Mouse (Mus musculus) CH12.LX (cell line): Measurements from ENCODE around the gene Srp68. TPM values are rescaled to one million over a fixed set of nuclear protein-coding genes. Genes with fewer than 3 reads are reported as not detected.

ENCODE experiments used
- DNase-seq: peaks from one replicate; pipeline ENCODE4 v3.0.0-alpha.2; 2013; ENCODE audit errors: extremely low read depth
- H3K27ac ChIP-seq: 2 replicates; pipeline ENCODE4 v1.5.1; 2012; ENCODE audit warnings: low read depth, mild to moderate bottlenecking, control low read depth, moderate library complexity; ENCODE audit not compliant: insufficient read depth
- H3K27me3 ChIP-seq: replicated peaks from 2 replicates; pipeline ENCODE3; 2012; ENCODE audit warnings: inconsistent platforms
- H3K36me3 ChIP-seq, 2 experiments: replicated peaks in 1 of 2; 2 replicates each; pipeline versions ENCODE3 to v1.6.1; 2012; ENCODE audit warnings: inconsistent platforms in 1 of 2, low read length in 1 of 2, mild to moderate bottlenecking in 1 of 2, mixed read lengths in 1 of 2, moderate library complexity in 1 of 2; ENCODE audit not compliant: control insufficient read depth in 1 of 2, insufficient read depth in 1 of 2
- H3K4me1 ChIP-seq, 2 experiments: 2 replicates each; pipeline ENCODE4 v1.6.1; 2012; ENCODE audit warnings: inconsistent platforms in 1 of 2, moderate library complexity in 1 of 2; ENCODE audit not compliant: insufficient read depth in 2 of 2, control insufficient read depth in 1 of 2
- H3K4me2 ChIP-seq: 2 replicates; pipeline ENCODE4 v1.6.1; 2012; ENCODE audit warnings: low read depth, mild to moderate bottlenecking, control low read depth; ENCODE audit not compliant: poor library complexity, insufficient read depth, severe bottlenecking
- H3K4me3 ChIP-seq, 3 experiments: fragments of 150-350 bp in 1 of 3; sonication (generic) in 1 of 3; replicated peaks in 1 of 3; 2 replicates each; pipeline versions ENCODE3 to v1.5.1; 2011 to 2012; ENCODE audit warnings: low read depth in 2 of 3, low read length in 2 of 3, mild to moderate bottlenecking in 2 of 3, moderate library complexity in 2 of 3, control low read depth in 1 of 3, improper control_type of control experiment in 1 of 3, inconsistent platforms in 1 of 3, mixed read lengths in 1 of 3; ENCODE audit not compliant: poor library complexity in 1 of 3
- H3K79me2 ChIP-seq: replicated peaks from 2 replicates; pipeline ENCODE4 v1.6.1; 2012; ENCODE audit warnings: mild to moderate bottlenecking, moderate library complexity; ENCODE audit not compliant: control insufficient read depth, poor library complexity, insufficient read depth, severe bottlenecking; ENCODE audit errors: extremely low read depth
- H3K9ac ChIP-seq: 2 replicates; pipeline ENCODE4 v1.6.1; 2012; ENCODE audit warnings: low read depth, mild to moderate bottlenecking, control low read depth, moderate library complexity; ENCODE audit not compliant: insufficient read depth
- H3K9me3 ChIP-seq: replicated peaks from 2 replicates; pipeline ENCODE3; 2012; ENCODE audit warnings: low read length, inconsistent platforms, mixed read lengths
- BHLHE40 ChIP-seq: IDR thresholded peaks from 2 replicates; pipeline ENCODE4 v1.6.1; 2011; ENCODE audit warnings: mild to moderate bottlenecking, low read depth, low read length, improper control_type of control experiment
- CHD2 ChIP-seq: IDR thresholded peaks from 2 replicates; pipeline ENCODE4 v1.6.1; 2011; ENCODE audit warnings: low read length, improper control_type of control experiment
- CTCF ChIP-seq, 2 experiments: IDR thresholded peaks in 1 of 2; conservative IDR thresholded peaks in 1 of 2; 2 replicates each; pipeline ENCODE4 v1.5.1; 2011 to 2012; ENCODE audit warnings: low read depth in 2 of 2, low read length in 2 of 2, improper control_type of control experiment in 1 of 2, inconsistent platforms in 1 of 2, mild to moderate bottlenecking in 1 of 2, moderate library complexity in 1 of 2
- ELF1 ChIP-seq: IDR thresholded peaks from 2 replicates; pipeline ENCODE4 v1.6.1; 2014; ENCODE audit warnings: low read depth, mild to moderate bottlenecking, inconsistent platforms, low read length, improper control_type of control experiment
- ETS1 ChIP-seq: conservative IDR thresholded peaks from 2 replicates; pipeline ENCODE4 v1.6.1; 2012; ENCODE audit warnings: low read depth, mild to moderate bottlenecking, inconsistent platforms, low read length, improper control_type of control experiment, moderate library complexity
- GABPA ChIP-seq: IDR thresholded peaks from 2 replicates; pipeline ENCODE4 v1.6.1; 2012; ENCODE audit warnings: low read depth, low read length, improper control_type of control experiment, inconsistent platforms; ENCODE audit not compliant: insufficient replicate concordance
- JUND ChIP-seq: conservative IDR thresholded peaks from 2 replicates; pipeline ENCODE4 v1.6.1; 2011; ENCODE audit warnings: low read depth, low read length, improper control_type of control experiment
- MAFK ChIP-seq: IDR thresholded peaks from 2 replicates; pipeline ENCODE4 v1.6.1; 2011; ENCODE audit warnings: low read length, improper control_type of control experiment; ENCODE audit not compliant: insufficient replicate concordance
- MAZ ChIP-seq: IDR thresholded peaks from 2 replicates; pipeline ENCODE4 v1.6.1; 2012; ENCODE audit warnings: low read depth, mild to moderate bottlenecking, inconsistent platforms, low read length, improper control_type of control experiment, moderate library complexity
- MXI1 ChIP-seq: IDR thresholded peaks from 2 replicates; pipeline ENCODE4 v1.6.1; 2011; ENCODE audit warnings: mild to moderate bottlenecking, low read depth, low read length, improper control_type of control experiment
- NELFE ChIP-seq: IDR thresholded peaks from 2 replicates; pipeline ENCODE4 v1.6.1; 2011; ENCODE audit warnings: low read depth, low read length, improper control_type of control experiment
- NRF1 ChIP-seq: IDR thresholded peaks from 2 replicates; pipeline ENCODE4 v1.6.1; 2014; ENCODE audit warnings: low read depth, mild to moderate bottlenecking, inconsistent platforms, low read length, improper control_type of control experiment, moderate library complexity
- POLR2A ChIP-seq: IDR thresholded peaks from 2 replicates; pipeline ENCODE4 v1.6.1; 2011; ENCODE audit warnings: low read depth, mild to moderate bottlenecking, improper control_type of control experiment, low read length
- RAD21 ChIP-seq: IDR thresholded peaks from 2 replicates; pipeline ENCODE4 v1.6.1; 2011; ENCODE audit warnings: low read depth, mild to moderate bottlenecking, low read length, improper control_type of control experiment, moderate library complexity
- RCOR1 ChIP-seq: conservative IDR thresholded peaks from 2 replicates; pipeline ENCODE4 v1.6.1; 2012; ENCODE audit warnings: low read depth, mild to moderate bottlenecking, inconsistent platforms, low read length, improper control_type of control experiment
- SIN3A ChIP-seq: IDR thresholded peaks from 2 replicates; pipeline ENCODE4 v1.6.1; 2012; ENCODE audit warnings: low read length, improper control_type of control experiment, inconsistent platforms
- ZC3H11A ChIP-seq: IDR thresholded peaks from 2 replicates; pipeline ENCODE4 v1.6.1; 2012; ENCODE audit warnings: low read depth, mild to moderate bottlenecking, inconsistent platforms, low read length, improper control_type of control experiment
- ZKSCAN1 ChIP-seq: IDR thresholded peaks from 2 replicates; pipeline ENCODE4 v1.6.1; 2012; ENCODE audit warnings: low read depth, inconsistent platforms, low read length, improper control_type of control experiment, borderline replicate concordance
- ZMIZ1 ChIP-seq: IDR thresholded peaks from 2 replicates; pipeline ENCODE4 v1.6.1; 2012; ENCODE audit warnings: low read depth, mild to moderate bottlenecking, inconsistent platforms, low read length, improper control_type of control experiment
- dilution Hi-C: fragments of 300-500 bp; cut with MboI; formaldehyde crosslinking; loops from 2 replicates; pipeline ENCODE4 v1.14.3; 2020; ENCODE audit warnings: low sequenced_read_pairs; ENCODE audit not compliant: extremely low pct_unique_long_range_greater_than_20kb, extremely low pct_ligation_motif_present
- in situ Hi-C: fragments of 300-500 bp; cut with MboI; formaldehyde crosslinking; loops from 3 replicates; pipeline ENCODE4 v1.14.3; 2019; ENCODE audit warnings: low sequenced_read_pairs, low pct_ligation_motif_present, low pct_unique_long_range_greater_than_20kb, mixed read lengths
- polyA plus RNA-seq: library from polyadenylated mRNA; unstranded; fragments of >175 nt; gene quantifications from 2 replicates; pipeline ENCODE4 v1.2.1, GENCODE M21; 2012; ENCODE audit warnings: low read depth; ENCODE audit not compliant: insufficient read length
- total RNA-seq, 2 experiments: library from RNA; depleted of rRNA; stranded (reverse); fragments of 300-350 nt in 1 of 2; fragments of >200 nt in 1 of 2; gene quantifications; 2 replicates each; pipeline ENCODE4 v1.2.3; 2012 to 2014

Srp68 gene
- total and polyA plus RNA-seq, 3 experiments, result 53.2 to 184 (median 74.7) TPM

DNA sequence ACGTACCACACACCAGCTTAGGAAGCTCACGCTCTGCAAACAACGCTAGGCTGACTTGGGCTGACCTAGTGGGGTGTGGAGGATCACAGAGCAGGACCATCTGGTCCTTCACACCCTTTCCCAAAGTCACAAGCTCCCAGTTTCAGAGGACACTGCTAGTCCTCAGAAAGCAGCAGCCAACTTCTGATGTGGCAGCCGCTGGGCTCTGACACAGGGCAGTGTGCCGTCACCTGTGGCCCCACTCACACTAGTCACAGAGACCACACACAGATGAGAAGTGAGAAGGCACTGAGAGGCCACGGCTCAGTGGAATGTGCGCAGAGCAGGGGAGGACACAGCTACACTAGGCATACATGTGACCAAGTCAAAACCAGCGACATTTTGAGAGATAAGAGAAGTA is 23.1 kb downstream of the Srp68 start:
- TF ChIP-seq RAD21 (no peak), CHD2 (no peak), ETS1 (no peak), ZKSCAN1 (no peak), ELF1 (no peak), SIN3A (no peak), POLR2A (no peak), JUND (no peak), MAFK (no peak), CTCF (conservative IDR thresholded peaks at IDR 0.05 in 1 of 2, IDR thresholded peaks at IDR 0.05 in 1 of 2; ENCODE audit: low read depth in 2 of 2, low read length in 2 of 2) (no peak), NELFE (no peak), MAZ (no peak), BHLHE40 (no peak), ZC3H11A (no peak), MXI1 (no peak), GABPA (no peak), ZMIZ1 (no peak)
- H3K4me2 ChIP-seq, result no peak overlapping the region
- H3K27ac ChIP-seq, result no peak overlapping the region
- peaks cover 87 to 97% of the 10 kb centered on the region in 2 experiments for H3K36me3 ChIP-seq
- no peaks in the 10 kb centered on the region for H3K9me3 ChIP-seq
- no peak for DNase-seq
- H3K4me3 ChIP-seq, result no peak overlapping the region
- H3K4me1 ChIP-seq, result peaks cover 11 to 27% of the 10 kb centered on the region in 2 experiments
- in situ Hi-C loops (no loop called here), dilution Hi-C loops (no loop called here)
- H3K9ac ChIP-seq, result no peak overlapping the region
- no peaks in the 10 kb centered on the region for H3K27me3 ChIP-seq
- peaks cover 7% of the 10 kb centered on the region; the same call in 1 of the 2 replicates for H3K79me2 ChIP-seq

DNA sequence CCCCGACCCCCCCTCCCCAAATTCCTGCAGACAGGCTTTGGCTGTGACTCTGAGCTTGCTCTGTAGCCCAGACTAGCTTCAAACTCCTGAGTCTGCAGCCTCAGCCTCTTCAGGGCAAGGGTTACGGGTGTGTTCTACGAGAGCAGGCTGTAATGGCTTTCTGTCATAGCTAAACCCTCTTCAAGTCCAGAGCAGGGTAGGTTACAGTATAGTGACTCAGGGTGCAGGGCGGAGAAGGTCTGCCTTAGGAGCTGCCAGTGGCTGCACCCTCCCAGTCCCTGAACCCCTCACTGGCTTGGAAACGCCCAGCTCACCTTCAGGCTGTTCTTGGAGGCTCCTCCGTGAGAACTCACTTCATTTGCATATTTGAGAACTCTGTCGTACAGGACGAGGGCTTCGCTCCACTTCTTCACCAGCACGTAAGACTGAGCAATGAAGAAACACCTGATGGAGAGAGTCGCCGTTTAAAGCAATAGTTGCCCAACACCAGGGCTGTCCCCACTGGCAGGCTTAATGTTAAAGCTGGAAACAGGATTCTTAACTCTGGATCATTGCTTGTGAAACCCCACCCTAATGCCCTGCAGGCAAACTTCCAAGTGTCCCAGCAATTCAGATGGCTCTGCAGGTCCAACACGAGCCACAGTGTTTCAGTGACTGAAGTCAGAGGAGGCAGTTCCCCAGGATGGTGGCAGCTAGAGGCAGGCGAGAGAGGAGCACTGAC is 26.4 kb downstream of the Srp68 start:
- Histone ChIP-seq H3K4me3 (no peak overlapping the region), H3K27me3 (no peaks in the 10 kb centered on the region), H3K27ac (no peak overlapping the region), H3K9me3 (no peaks in the 10 kb centered on the region), H3K79me2 (no peaks in the 10 kb centered on the region), H3K4me1 (peaks cover 0 to 3% of the 10 kb centered on the region in 2 experiments; a peak in 1 of 4 replicates), H3K36me3 (peaks cover 87 to 99% of the 10 kb centered on the region in 2 experiments), H3K4me2 (no peak overlapping the region), H3K9ac (no peak overlapping the region)
- dilution Hi-C loops, result no loop called here
- TF ChIP-seq NRF1 (no peak), GABPA (no peak), RCOR1 (no peak), SIN3A (no peak), RAD21 (no peak), POLR2A (0 out of 2 replicates have a peak, but pooled peaks have one; percentile 14)
- DNase-seq, result no peak
- in situ Hi-C loops, result no loop called here
